Comparison of ENCODE assay signal across 21 mouse cellular contexts in genomic region chr10:118125776-118126445, GRCm38 (mm10). TPM values are rescaled to one million over a fixed set of nuclear protein-coding genes. Genes with fewer than 3 reads are reported as not detected.
DNase-seq lines count a peak whose midpoint lies in the region; ATAC-seq and TF ChIP-seq lines count a peak whose summit lies in the region.
"Had no signal": no experiment of that assay in that cellular context is flagged by ENCODE, and none has a peak within 500 bp of the region (broad histone marks: within the 10 kb centered on the region; RNA-seq: fewer than 3 reads in every experiment).

No protein-coding gene starts in this region.

- no peaks in the 10 kb centered on the region for H3K9me3 ChIP-seq in heart, embryonic 11.5 days (replicated peaks; ENCODE audit: control insufficient read depth, low read length)
- peaks cover 6% of the 10 kb centered on the region for H3K9me3 ChIP-seq in ES-Bruce4 (replicated peaks; ENCODE audit: control insufficient read depth, insufficient read depth, low read length, poor library complexity, severe bottlenecking)
- H3K9me3 ChIP-seq in kidney, embryonic 15.5 days (replicated peaks) = no peaks in the 10 kb centered on the region
- H3K9me3 ChIP-seq: embryonic facial prominence, embryonic 12.5 days; embryonic facial prominence, embryonic 15.5 days; forebrain, embryonic 12.5 days; forebrain, embryonic 15.5 days; heart, embryonic 10.5 days; hindbrain, embryonic 12.5 days; hindbrain, embryonic 15.5 days had no signal

- no peak overlapping the region for H3K4me3 ChIP-seq in heart, embryonic 11.5 days (ENCODE audit: low read depth, low read length)
- no peak overlapping the region for H3K4me3 ChIP-seq in ES-Bruce4 (ENCODE audit: low read depth, low read length)
- no peak overlapping the region for H3K4me3 ChIP-seq in kidney, embryonic 15.5 days (replicated peaks)
- H3K4me3 ChIP-seq: embryonic facial prominence, embryonic 12.5 days; embryonic facial prominence, embryonic 15.5 days; forebrain, embryonic 12.5 days; forebrain, embryonic 15.5 days; heart, adult 2 months; heart, embryonic 10.5 days; hindbrain, embryonic 12.5 days; hindbrain, embryonic 15.5 days had no signal

- no peak overlapping the region for H3K4me2 ChIP-seq in heart, embryonic 11.5 days
- no peak overlapping the region for H3K4me2 ChIP-seq in kidney, embryonic 15.5 days
- H3K4me2 ChIP-seq: embryonic facial prominence, embryonic 12.5 days; embryonic facial prominence, embryonic 15.5 days; forebrain, embryonic 12.5 days; forebrain, embryonic 15.5 days; hindbrain, embryonic 12.5 days; hindbrain, embryonic 15.5 days had no signal

- H3K4me1 ChIP-seq in heart, embryonic 11.5 days (ENCODE audit: control insufficient read depth, insufficient read depth, low read length) = no peaks in the 10 kb centered on the region
- peaks cover 1% of the 10 kb centered on the region for H3K4me1 ChIP-seq in ES-Bruce4 (ENCODE audit: control insufficient read depth, insufficient read depth, low read length)
- no peaks in the 10 kb centered on the region for H3K4me1 ChIP-seq in kidney, embryonic 15.5 days
- H3K4me1 ChIP-seq: forebrain, embryonic 15.5 days; heart, embryonic 10.5 days had no signal

- H3K9ac ChIP-seq in heart, embryonic 11.5 days (ENCODE audit: low read depth, low read length) = no peak overlapping the region
- no peak overlapping the region for H3K9ac ChIP-seq in ES-Bruce4 (ENCODE audit: low read depth, poor library complexity, severe bottlenecking)
- H3K9ac ChIP-seq in kidney, embryonic 15.5 days = no peak overlapping the region
- H3K9ac ChIP-seq: embryonic facial prominence, embryonic 12.5 days; embryonic facial prominence, embryonic 15.5 days; forebrain, embryonic 12.5 days; forebrain, embryonic 15.5 days; hindbrain, embryonic 12.5 days; hindbrain, embryonic 15.5 days had no signal

- no peak for ATAC-seq in heart, embryonic 11.5 days (replicated peaks; ENCODE audit: insufficient number of reproducible peaks, low FRiP score, low TSS enrichment)
- ATAC-seq in kidney, embryonic 15.5 days (replicated peaks; ENCODE audit: low FRiP score) = no peak
- ATAC-seq: forebrain, embryonic 15.5 days had no signal

- TF ChIP-seq POLR2A in ES-Bruce4 (IDR thresholded peaks at IDR 0.05; ENCODE audit: insufficient read depth, low read length) = no peak

- peak; percentile 25 for TF ChIP-seq CTCF in ES-Bruce4 (IDR thresholded peaks at IDR 0.05; ENCODE audit: low read depth, low read length)

- DNase-seq in heart, adult 11 months = peak; percentile 89
- peak; percentile 91 for DNase-seq in R1 (ENCODE audit: low read depth, low spot score)
- DNase-seq in right cerebral cortex, postnatal 10 days (ENCODE audit: low spot score in 2 of 2) = no peak
- DNase-seq: adrenal gland, postnatal 10 days; cerebellum, adult 11 months; cerebellum, adult 2 months; cerebellum, adult 9-11 months; cerebellum, postnatal 25 days; gastrocnemius, postnatal 25 days; heart, adult 2 months; kidney, adult 11 months had no signal

- WGBS in heart, embryonic 11.5 days (ENCODE audit: insufficient replicate concordance) = 77% methylated on average over 25 of the region's 25 CpGs
- WGBS in kidney, embryonic 15.5 days = 81% methylated on average over 25 of the region's 25 CpGs

- no peaks in the 10 kb centered on the region for H3K27me3 ChIP-seq in heart, embryonic 11.5 days (ENCODE audit: control insufficient read depth, insufficient read depth, low read length)
- H3K27me3 ChIP-seq in ES-Bruce4 (ENCODE audit: control insufficient read depth, insufficient read depth, low read length, poor library complexity, severe bottlenecking) = no peaks in the 10 kb centered on the region; the same call in 1 of the 2 replicates
- H3K27me3 ChIP-seq in kidney, embryonic 15.5 days = peaks cover 39% of the 10 kb centered on the region

- no peak overlapping the region for H3K27ac ChIP-seq in heart, embryonic 11.5 days (ENCODE audit: low read depth, low read length)
- no peak overlapping the region for H3K27ac ChIP-seq in ES-Bruce4 (ENCODE audit: insufficient read depth, low read length)
- no peak overlapping the region for H3K27ac ChIP-seq in kidney, embryonic 15.5 days
- H3K27ac ChIP-seq: embryonic facial prominence, embryonic 12.5 days; embryonic facial prominence, embryonic 15.5 days; forebrain, embryonic 12.5 days; forebrain, embryonic 15.5 days; heart, adult 2 months; heart, embryonic 10.5 days; hindbrain, embryonic 12.5 days; hindbrain, embryonic 15.5 days had no signal

- TF ChIP-seq EP300 in ES-Bruce4 (IDR thresholded peaks at IDR 0.05; ENCODE audit: insufficient read depth, low read depth, low read length) = 0 out of 2 replicates have a peak, but pooled peaks have one; percentile 32

- no peaks in the 10 kb centered on the region for H3K36me3 ChIP-seq in heart, embryonic 11.5 days (ENCODE audit: control insufficient read depth, insufficient read depth, low read length)
- no peaks in the 10 kb centered on the region for H3K36me3 ChIP-seq in ES-Bruce4 (ENCODE audit: control insufficient read depth, insufficient read depth, low read length, poor library complexity, severe bottlenecking)
- no peaks in the 10 kb centered on the region for H3K36me3 ChIP-seq in kidney, embryonic 15.5 days
- H3K36me3 ChIP-seq: embryonic facial prominence, embryonic 12.5 days; embryonic facial prominence, embryonic 15.5 days; forebrain, embryonic 12.5 days; forebrain, embryonic 15.5 days; heart, embryonic 10.5 days; hindbrain, embryonic 12.5 days; hindbrain, embryonic 15.5 days had no signal

RNA-seq across cellular contexts. Expression of gene Mdm1, which starts 15.7 kb away (rescaled TPM):
- polyA plus RNA-seq in heart, embryonic 11.5 days (2014; fragmentation: Nextera tagmentation; extraction: Ambion mirVana) = 17.2 and 19.0 TPM in 2 replicates
- 23.5 and 33.0 TPM in 2 replicates for polyA plus RNA-seq in ES-Bruce4 (2011; ENCODE audit: insufficient read depth, insufficient read length, low read depth, missing spikeins)
- polyA plus RNA-seq in kidney, embryonic 15.5 days (2015; fragmentation: Nextera tagmentation; extraction: Ambion mirVana) = 29.3 and 29.8 TPM in 2 replicates

Comparison
In these comparisons a context has a peak if more than half of its experiments do, and no peak if none do; other contexts are left out.
1. DNase-seq: peak in heart, adult 11 months (single experiment) and R1 (single experiment); none in right cerebral cortex, postnatal 10 days (0 of 2).